Comparison of ENCODE assay signal across 9 mouse cellular contexts in the genomic region with DNA sequence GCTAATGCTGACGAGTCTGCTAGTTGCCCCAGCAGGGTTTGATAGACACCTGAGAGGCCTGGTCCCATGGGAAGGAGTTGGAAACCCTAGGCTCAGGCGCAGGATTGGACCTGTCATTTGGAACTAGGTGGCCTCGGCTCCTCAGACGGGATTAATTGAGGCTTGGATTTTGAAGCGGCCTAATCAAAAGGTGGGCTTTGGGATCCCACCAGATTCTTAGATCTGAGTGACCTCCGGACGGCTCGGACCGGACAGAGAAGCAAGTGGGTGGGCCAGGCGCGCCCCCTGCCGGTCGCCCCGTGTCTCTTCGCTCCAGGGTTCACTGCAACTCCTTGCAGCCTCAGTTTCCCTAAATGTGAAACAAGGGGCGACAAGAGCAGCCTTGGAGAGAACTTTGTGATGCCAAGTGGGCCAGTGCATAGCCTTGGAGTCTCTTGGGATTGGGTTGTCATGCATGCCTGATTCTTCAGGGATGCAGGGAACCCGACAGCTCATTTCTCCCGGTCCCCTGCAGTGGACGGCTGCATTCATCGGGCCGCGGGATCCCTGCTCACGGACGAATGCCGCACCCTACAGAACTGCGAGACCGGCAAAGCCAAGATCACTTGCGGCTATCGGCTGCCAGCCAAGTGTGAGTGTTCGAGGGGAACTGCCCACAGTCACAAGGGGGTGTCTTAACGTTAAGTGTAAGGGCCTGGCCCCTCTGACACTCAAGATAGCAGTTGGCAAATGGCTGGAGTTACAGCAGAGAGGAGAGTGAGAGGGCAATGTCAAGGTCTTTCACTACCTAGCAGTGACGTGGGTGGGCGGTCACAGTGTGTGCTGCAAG. TPM values are rescaled to one million over a fixed set of nuclear protein-coding genes. Genes with fewer than 3 reads are reported as not detected.
A peak's percentile ranks its signal among the peaks of the same experiment; 100 is the strongest.
DNase-seq lines count a peak whose midpoint lies in the region; ATAC-seq and TF ChIP-seq lines count a peak whose summit lies in the region.
"Had no signal": no experiment of that assay in that cellular context is flagged by ENCODE, and none has a peak within 500 bp of the region (broad histone marks: within the 10 kb centered on the region; RNA-seq: fewer than 3 reads in every experiment).

No protein-coding gene starts in this region.

- peaks cover 40% of the 10 kb centered on the region for H3K36me3 ChIP-seq in neural tube, embryonic 15.5 days
- peaks cover 24% of the 10 kb centered on the region for H3K36me3 ChIP-seq in forebrain, embryonic 16.5 days (ENCODE audit: control insufficient read depth, insufficient read depth)
- H3K36me3 ChIP-seq in hindbrain, embryonic 12.5 days = peaks cover 39% of the 10 kb centered on the region
- H3K36me3 ChIP-seq in limb, embryonic 12.5 days = peaks cover 43% of the 10 kb centered on the region
- peaks cover 33% of the 10 kb centered on the region for H3K36me3 ChIP-seq in midbrain, postnatal 0 days (ENCODE audit: insufficient read depth, low read length)
- H3K36me3 ChIP-seq in stomach, postnatal 0 days (ENCODE audit: control insufficient read depth, insufficient read depth, low read length) = peaks cover 26% of the 10 kb centered on the region; the same call in 1 of the 2 replicates

- no peaks in the 10 kb centered on the region for H3K9me3 ChIP-seq in neural tube, embryonic 15.5 days (replicated peaks)
- no peaks in the 10 kb centered on the region for H3K9me3 ChIP-seq in forebrain, embryonic 16.5 days (ENCODE audit: control insufficient read depth, low read length)
- H3K9me3 ChIP-seq in hindbrain, embryonic 12.5 days (replicated peaks) = no peaks in the 10 kb centered on the region
- H3K9me3 ChIP-seq in limb, embryonic 12.5 days = no peaks in the 10 kb centered on the region
- H3K9me3 ChIP-seq in midbrain, postnatal 0 days (ENCODE audit: low read length) = no peaks in the 10 kb centered on the region
- H3K9me3 ChIP-seq in stomach, postnatal 0 days (ENCODE audit: control insufficient read depth, low read length) = no peaks in the 10 kb centered on the region
- H3K9me3 ChIP-seq: megakaryocyte, embryonic 14.5 days had no signal

- peaks cover 3% of the 10 kb centered on the region; the same call in 1 of the 2 replicates for H3K27me3 ChIP-seq in neural tube, embryonic 15.5 days (replicated peaks)
- no peaks in the 10 kb centered on the region for H3K27me3 ChIP-seq in forebrain, embryonic 16.5 days (replicated peaks; ENCODE audit: control insufficient read depth, insufficient read depth, low read length)
- peaks cover 5% of the 10 kb centered on the region for H3K27me3 ChIP-seq in hindbrain, embryonic 12.5 days
- H3K27me3 ChIP-seq in limb, embryonic 12.5 days = peaks cover 16% of the 10 kb centered on the region
- H3K27me3 ChIP-seq in midbrain, postnatal 0 days (ENCODE audit: insufficient read depth, low read length) = no peaks in the 10 kb centered on the region
- no peaks in the 10 kb centered on the region for H3K27me3 ChIP-seq in stomach, postnatal 0 days (ENCODE audit: control insufficient read depth, insufficient read depth, low read length)

- no peak overlapping the region for H3K4me2 ChIP-seq in neural tube, embryonic 15.5 days
- H3K4me2 ChIP-seq in forebrain, embryonic 16.5 days (ENCODE audit: low read length) = no peak overlapping the region
- no peak overlapping the region for H3K4me2 ChIP-seq in hindbrain, embryonic 12.5 days (replicated peaks)
- peak overlapping the region; percentile 15; the same call in 1 of the 2 replicates for H3K4me2 ChIP-seq in limb, embryonic 12.5 days
- H3K4me2 ChIP-seq in midbrain, postnatal 0 days (ENCODE audit: low read depth, low read length, poor library complexity, severe bottlenecking) = no peak overlapping the region
- H3K4me2 ChIP-seq in stomach, postnatal 0 days (replicated peaks; ENCODE audit: low read depth) = no peak overlapping the region

- 14% methylated on average over 33 of the region's 33 CpGs for WGBS in neural tube, embryonic 15.5 days
- WGBS in forebrain, embryonic 16.5 days = 15% methylated on average over 33 of the region's 33 CpGs
- 18% methylated on average over 33 of the region's 33 CpGs for WGBS in hindbrain, embryonic 12.5 days
- 19% methylated on average over 33 of the region's 33 CpGs for WGBS in limb, embryonic 12.5 days
- 14% methylated on average over 33 of the region's 33 CpGs for WGBS in midbrain, postnatal 0 days
- WGBS in stomach, postnatal 0 days = 22% methylated on average over 33 of the region's 33 CpGs

- no peak overlapping the region for H3K27ac ChIP-seq in neural tube, embryonic 15.5 days (replicated peaks)
- no peak overlapping the region for H3K27ac ChIP-seq in forebrain, embryonic 16.5 days (ENCODE audit: low read length)
- H3K27ac ChIP-seq in hindbrain, embryonic 12.5 days = no peak overlapping the region
- H3K27ac ChIP-seq in limb, embryonic 12.5 days = no peak overlapping the region
- no peak overlapping the region for H3K27ac ChIP-seq in midbrain, postnatal 0 days (ENCODE audit: low read depth, low read length)
- H3K27ac ChIP-seq in stomach, postnatal 0 days (replicated peaks) = no peak overlapping the region

- peak; percentile 77 for DNase-seq in neural tube, embryonic 10.5 days (ENCODE audit: extremely low spot score, low spot score)
- DNase-seq in cerebellum, adult 11-12 months = peak; percentile 67
- peak; percentile 36 for DNase-seq in midbrain, postnatal 0 days (ENCODE audit: low spot score)
- DNase-seq in stomach, postnatal 0 days (ENCODE audit: low spot score) = peak; percentile 65

- no peak for TF ChIP-seq EP300 in stomach, postnatal 0 days (optimal IDR thresholded peaks at IDR 0.05)

- no peak overlapping the region for H3K9ac ChIP-seq in neural tube, embryonic 15.5 days (replicated peaks)
- H3K9ac ChIP-seq in forebrain, embryonic 16.5 days (replicated peaks; ENCODE audit: low read depth, low read length) = no peak overlapping the region
- H3K9ac ChIP-seq in hindbrain, embryonic 12.5 days = peak overlapping the region; percentile 23; the same call in 1 of the 2 replicates
- no peak overlapping the region for H3K9ac ChIP-seq in limb, embryonic 12.5 days (replicated peaks)
- H3K9ac ChIP-seq in midbrain, postnatal 0 days (replicated peaks; ENCODE audit: low read length, poor library complexity, severe bottlenecking) = no peak overlapping the region
- H3K9ac ChIP-seq in stomach, postnatal 0 days (ENCODE audit: low read length) = no peak overlapping the region

- ATAC-seq in neural tube, embryonic 15.5 days (ENCODE audit: low FRiP score) = no peak
- ATAC-seq in forebrain, embryonic 16.5 days = 0 out of 2 replicates have a peak, but pooled peaks have one; percentile 23
- peak; percentile 26 for ATAC-seq in hindbrain, embryonic 12.5 days (ENCODE audit: low FRiP score)
- peak; percentile 18; the same call in 1 of the 2 replicates for ATAC-seq in limb, embryonic 12.5 days (ENCODE audit: insufficient number of reproducible peaks, insufficient read depth, low FRiP score, low TSS enrichment, low read depth)
- ATAC-seq in midbrain, postnatal 0 days (ENCODE audit: low FRiP score) = 0 out of 2 replicates have a peak, but pooled peaks have one; percentile 8
- ATAC-seq in stomach, postnatal 0 days (ENCODE audit: low FRiP score, low TSS enrichment) = peak; percentile 13

- TF ChIP-seq CTCF in midbrain, postnatal 0 days (IDR thresholded peaks at IDR 0.05) = peak; percentile 83
- TF ChIP-seq CTCF in stomach, postnatal 0 days (IDR thresholded peaks at IDR 0.05; ENCODE audit: low read depth) = peak; percentile 92

- peaks cover 28% of the 10 kb centered on the region for H3K4me1 ChIP-seq in neural tube, embryonic 15.5 days
- H3K4me1 ChIP-seq in forebrain, embryonic 16.5 days (replicated peaks; ENCODE audit: control insufficient read depth, insufficient read depth, low read length) = peaks cover 20% of the 10 kb centered on the region
- H3K4me1 ChIP-seq in hindbrain, embryonic 12.5 days = peaks cover 42% of the 10 kb centered on the region
- peaks cover 43% of the 10 kb centered on the region for H3K4me1 ChIP-seq in limb, embryonic 12.5 days (replicated peaks)
- H3K4me1 ChIP-seq in midbrain, postnatal 0 days (ENCODE audit: insufficient read depth, low read length) = no peaks in the 10 kb centered on the region
- no peaks in the 10 kb centered on the region for H3K4me1 ChIP-seq in stomach, postnatal 0 days (replicated peaks; ENCODE audit: control insufficient read depth, insufficient read depth)

- H3K4me3 ChIP-seq in neural tube, embryonic 15.5 days (replicated peaks) = no peak overlapping the region
- H3K4me3 ChIP-seq in forebrain, embryonic 16.5 days (replicated peaks; ENCODE audit: low read length) = no peak overlapping the region
- H3K4me3 ChIP-seq in hindbrain, embryonic 12.5 days = no peak overlapping the region
- no peak overlapping the region for H3K4me3 ChIP-seq in limb, embryonic 12.5 days (replicated peaks)
- no peak overlapping the region for H3K4me3 ChIP-seq in midbrain, postnatal 0 days (ENCODE audit: low read depth, low read length)
- no peak overlapping the region for H3K4me3 ChIP-seq in stomach, postnatal 0 days (ENCODE audit: low read depth, low read length)
- H3K4me3 ChIP-seq: megakaryocyte, embryonic 14.5 days had no signal

RNA-seq across cellular contexts. Expression of a gene that starts 10.0 kb away (rescaled TPM):
- 226 and 235 TPM in 2 replicates for polyA plus RNA-seq in neural tube, embryonic 15.5 days (2015; fragmentation: Nextera tagmentation; extraction: Ambion mirVana)
- 223 and 235 TPM in 2 replicates for polyA plus RNA-seq in forebrain, embryonic 16.5 days (2015; fragmentation: Nextera tagmentation; extraction: Ambion mirVana)
- 217 and 218 TPM in 2 replicates for polyA plus RNA-seq in hindbrain, embryonic 12.5 days (2016; fragmentation: Nextera tagmentation; extraction: Ambion mirVana)
- polyA plus RNA-seq in limb, embryonic 12.5 days (2016; fragmentation: Nextera tagmentation; extraction: Ambion mirVana) = 222 and 233 TPM in 2 replicates
- total RNA-seq in midbrain, postnatal 0 days (2014; rRNA removed) = 236 and 242 TPM in 2 replicates
- polyA plus RNA-seq in midbrain, postnatal 0 days (2015; fragmentation: Nextera tagmentation; extraction: Ambion mirVana) = 257 and 277 TPM in 2 replicates
- 121 and 126 TPM in 2 replicates for polyA plus RNA-seq in stomach, postnatal 0 days (2015; fragmentation: Nextera tagmentation; extraction: Ambion mirVana)

RNA-seq across cellular contexts. Expression of a gene that starts 21.3 kb away (rescaled TPM):
- polyA plus RNA-seq in neural tube, embryonic 15.5 days (2015; fragmentation: Nextera tagmentation; extraction: Ambion mirVana) = 1,209 and 1,254 TPM in 2 replicates
- 602 and 609 TPM in 2 replicates for polyA plus RNA-seq in forebrain, embryonic 16.5 days (2015; fragmentation: Nextera tagmentation; extraction: Ambion mirVana)
- 715 and 817 TPM in 2 replicates for polyA plus RNA-seq in hindbrain, embryonic 12.5 days (2016; fragmentation: Nextera tagmentation; extraction: Ambion mirVana)
- 870 and 903 TPM in 2 replicates for polyA plus RNA-seq in limb, embryonic 12.5 days (2016; fragmentation: Nextera tagmentation; extraction: Ambion mirVana)
- total RNA-seq in midbrain, postnatal 0 days (2014; rRNA removed) = 1,114 and 1,471 TPM in 2 replicates
- 1,645 and 1,756 TPM in 2 replicates for polyA plus RNA-seq in midbrain, postnatal 0 days (2015; fragmentation: Nextera tagmentation; extraction: Ambion mirVana)
- polyA plus RNA-seq in stomach, postnatal 0 days (2015; fragmentation: Nextera tagmentation; extraction: Ambion mirVana) = 1,651 and 1,766 TPM in 2 replicates

RNA-seq across cellular contexts. Expression of a gene that starts 44.9 kb away (rescaled TPM):
- 59.6 and 61.3 TPM in 2 replicates for polyA plus RNA-seq in neural tube, embryonic 15.5 days (2015; fragmentation: Nextera tagmentation; extraction: Ambion mirVana)
- 67.3 and 74.7 TPM in 2 replicates for polyA plus RNA-seq in forebrain, embryonic 16.5 days (2015; fragmentation: Nextera tagmentation; extraction: Ambion mirVana)
- 75.9 and 77.6 TPM in 2 replicates for polyA plus RNA-seq in hindbrain, embryonic 12.5 days (2016; fragmentation: Nextera tagmentation; extraction: Ambion mirVana)
- 69.7 and 73.1 TPM in 2 replicates for polyA plus RNA-seq in limb, embryonic 12.5 days (2016; fragmentation: Nextera tagmentation; extraction: Ambion mirVana)
- 58.3 and 62.5 TPM in 2 replicates for total RNA-seq in midbrain, postnatal 0 days (2014; rRNA removed)
- 45.6 and 46.1 TPM in 2 replicates for polyA plus RNA-seq in midbrain, postnatal 0 days (2015; fragmentation: Nextera tagmentation; extraction: Ambion mirVana)
- 20.1 and 20.5 TPM in 2 replicates for polyA plus RNA-seq in stomach, postnatal 0 days (2015; fragmentation: Nextera tagmentation; extraction: Ambion mirVana)
